Mouse (Mus musculus) embryonic facial prominence, embryonic 13.5 days (tissue): ENCODE results near the gene S100a1. TPM values are rescaled to one million over a fixed set of nuclear protein-coding genes. Genes with fewer than 3 reads are reported as not detected.

Experiments used
- ATAC-seq: fragments of 200-750 bp; cut with Nextera tagmentation; 2 replicates; pipeline ENCODE4 v1.8.0; 2017; ENCODE audit warnings: low read depth; ENCODE audit not compliant: insufficient number of reproducible peaks, insufficient read depth, low FRiP score, low TSS enrichment
- H3K27ac ChIP-seq: fragments of 300-500 bp; sonication (generic); 2 replicates; pipeline ENCODE4 v1.5.1; 2015; ENCODE audit warnings: moderate library complexity, mild to moderate bottlenecking, inconsistent platforms
- H3K27me3 ChIP-seq: fragments of 300-500 bp; sonication (generic); 2 replicates; pipeline ENCODE4 v1.6.1; 2015; ENCODE audit warnings: mild to moderate bottlenecking, inconsistent platforms
- H3K36me3 ChIP-seq: fragments of 300-500 bp; sonication (generic); 2 replicates; pipeline ENCODE4 v1.6.1; 2015; ENCODE audit warnings: mild to moderate bottlenecking, inconsistent platforms
- H3K4me1 ChIP-seq: fragments of 300-500 bp; sonication (generic); 2 replicates; pipeline ENCODE4 v1.6.1; 2015; ENCODE audit warnings: inconsistent platforms
- H3K4me2 ChIP-seq: fragments of 300-500 bp; sonication (generic); 2 replicates; pipeline ENCODE4 v1.6.1; 2015; ENCODE audit warnings: moderate library complexity, mild to moderate bottlenecking, inconsistent platforms
- H3K4me3 ChIP-seq: fragments of 300-500 bp; sonication (generic); 2 replicates; pipeline ENCODE4 v1.5.1; 2015; ENCODE audit warnings: mild to moderate bottlenecking, inconsistent platforms
- H3K9ac ChIP-seq: fragments of 300-500 bp; sonication (generic); 2 replicates; pipeline ENCODE4 v1.6.1; 2015; ENCODE audit warnings: mild to moderate bottlenecking, inconsistent platforms
- H3K9me3 ChIP-seq: fragments of 300-500 bp; sonication (generic); 2 replicates; pipeline ENCODE4 v1.6.1; 2016; ENCODE audit warnings: inconsistent platforms
- WGBS: fragments of 180-500 bp; shearing (Covaris S2); methylation state at CpG from one replicate; pipeline ENCODE4 v1.1.7; 2015; ENCODE audit warnings: mixed read lengths; 5-methylcytosine and 5-hydroxymethylcytosine counted together
- polyA plus RNA-seq: library from polyadenylated mRNA; unstranded; fragments of >200 nt; fragmentation: Nextera tagmentation; extraction: Ambion mirVana; gene quantifications from 2 replicates; pipeline ENCODE4 v1.2.1, GENCODE M21; 2015

Gene S100a1
- polyA plus RNA-seq, 1 experiment from 2014 or later = 13.5 TPM

DNA sequence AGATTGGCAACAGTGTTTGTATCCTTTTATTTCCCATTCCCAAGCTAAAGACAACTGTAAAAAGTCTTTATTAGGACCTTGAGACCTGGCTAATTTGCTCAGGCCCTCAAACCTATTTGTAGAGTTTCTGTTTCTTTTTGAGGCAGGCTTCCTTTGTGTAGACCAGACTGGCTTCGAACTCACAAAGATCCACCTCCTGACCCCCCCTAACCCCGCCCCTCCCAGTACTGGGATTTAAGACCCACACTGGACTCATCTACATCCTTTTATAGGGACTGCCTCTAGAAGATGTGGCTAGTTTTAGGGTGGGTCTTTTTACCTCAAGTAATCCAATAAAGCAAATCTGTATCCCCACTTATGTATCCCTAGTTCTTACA lies 4.5 kb downstream of the S100a1 start:
- WGBS = 15% methylated on average over 2 of the region's 2 CpGs
- H3K9ac ChIP-seq = peak overlapping the region; percentile 99; the same call in 1 of the 2 replicates
- peak overlapping the region; percentile 66; the same call in 1 of the 2 replicates for H3K27ac ChIP-seq
- H3K36me3 ChIP-seq = peaks cover 29% of the 10 kb centered on the region
- no peak for ATAC-seq
- peak overlapping the region; percentile 77 for H3K4me2 ChIP-seq
- peaks cover 21% of the 10 kb centered on the region; the same call in 1 of the 2 replicates for H3K27me3 ChIP-seq
- H3K4me1 ChIP-seq = peaks cover 29% of the 10 kb centered on the region
- H3K4me3 ChIP-seq = peak overlapping the region; percentile 95
- H3K9me3 ChIP-seq = no peaks in the 10 kb centered on the region

DNA sequence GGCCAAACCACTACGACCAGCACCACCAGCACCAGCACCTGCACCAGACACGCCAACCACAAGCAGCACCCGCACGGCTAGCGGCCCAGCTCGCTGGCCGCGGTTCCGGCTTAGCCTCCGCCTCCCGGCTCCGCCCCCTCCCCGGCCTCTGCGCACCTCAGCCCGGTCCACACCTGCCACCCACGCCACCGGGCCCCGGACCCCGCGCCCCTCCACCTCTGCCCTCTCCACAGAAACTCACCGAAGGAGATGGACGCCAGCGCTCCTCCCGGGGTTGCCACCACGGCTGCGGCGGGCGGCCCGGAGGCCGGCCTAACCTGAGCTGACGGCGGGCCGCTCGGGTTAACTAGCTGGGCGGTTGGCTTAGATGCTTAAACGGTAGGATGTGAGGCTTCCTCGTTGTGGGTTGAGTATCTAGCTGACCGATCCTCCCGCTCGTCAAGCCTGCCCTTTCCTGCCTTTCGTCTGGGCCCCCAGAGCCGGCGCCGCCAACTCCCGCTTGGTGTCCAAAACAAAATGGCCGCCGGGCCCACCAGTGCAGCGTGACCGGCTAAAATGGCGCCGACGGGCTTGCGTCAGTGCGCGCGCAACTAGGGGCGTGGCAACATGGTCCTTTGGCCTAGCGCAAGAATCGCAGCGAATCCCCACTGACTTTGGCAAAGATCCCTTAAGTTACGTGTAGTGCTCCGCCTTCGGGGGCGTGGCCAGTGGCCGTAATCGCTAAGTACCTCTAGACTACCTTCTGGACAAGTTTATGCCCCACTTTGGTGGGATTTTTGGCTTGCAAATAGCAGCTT lies 5.0 kb downstream of the S100a1 start, which contains the start of gene Chtop:
Chtop (minus strand) TSS at position 549 of the 797 bp plus-strand sequence.
- peak; percentile 84 for ATAC-seq
- WGBS = under 1% methylated on average over 65 of the region's 66 CpGs
- Histone ChIP-seq H3K4me1 (peaks cover 23% of the 10 kb centered on the region), H3K27ac (peak within 1 kb of the TSS; percentile 93), H3K27me3 (peaks cover 21% of the 10 kb centered on the region; the same call in 1 of the 2 replicates), H3K4me2 (peak within 1 kb of the TSS; percentile 77), H3K36me3 (peaks cover 35% of the 10 kb centered on the region), H3K4me3 (peak within 1 kb of the TSS; percentile 95), H3K9ac (peak within 1 kb of the TSS; percentile 99), H3K9me3 (no peaks in the 10 kb centered on the region)

DNA sequence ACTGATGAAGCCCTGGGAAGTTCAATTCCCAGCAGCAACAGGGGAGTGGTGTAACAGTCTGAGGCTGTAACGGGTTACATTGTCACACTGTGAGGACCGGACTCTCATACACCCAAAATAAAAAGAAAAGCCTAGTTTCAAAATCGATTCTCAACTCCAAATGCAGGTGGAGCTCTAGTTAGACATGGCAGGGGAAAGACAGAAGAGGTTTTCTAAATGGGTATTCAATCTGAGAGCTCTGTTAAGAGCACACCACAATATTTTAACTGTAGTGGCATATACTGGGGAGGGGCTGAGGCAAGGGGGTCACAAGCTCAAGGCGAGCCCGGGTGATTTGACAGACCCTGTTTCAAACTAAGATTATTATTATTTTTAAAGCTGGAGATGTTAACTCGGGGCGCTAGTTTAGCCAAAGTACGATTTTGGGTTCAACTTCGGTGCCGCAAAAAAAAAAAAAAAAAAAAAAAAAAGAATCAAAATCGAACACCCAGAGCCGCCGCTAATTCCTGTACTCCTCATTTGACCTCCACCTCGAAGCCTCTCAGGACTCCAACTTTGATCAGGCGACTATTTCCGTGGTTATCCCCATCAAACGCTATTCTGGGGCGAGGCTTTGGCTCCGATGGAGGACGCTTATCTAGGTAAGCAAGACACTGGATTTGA lies 5.8 kb downstream of the S100a1 start:
- Histone ChIP-seq H3K9me3 (no peaks in the 10 kb centered on the region), H3K36me3 (peaks cover 40% of the 10 kb centered on the region), H3K9ac (peak overlapping the region; percentile 99), H3K27ac (peak overlapping the region; percentile 93), H3K27me3 (peaks cover 16% of the 10 kb centered on the region; the same call in 1 of the 2 replicates), H3K4me1 (peaks cover 17% of the 10 kb centered on the region), H3K4me3 (peak overlapping the region; percentile 95), H3K4me2 (peak overlapping the region; percentile 77)
- no peak for ATAC-seq
- WGBS = 3% methylated on average over 20 of the region's 20 CpGs

DNA sequence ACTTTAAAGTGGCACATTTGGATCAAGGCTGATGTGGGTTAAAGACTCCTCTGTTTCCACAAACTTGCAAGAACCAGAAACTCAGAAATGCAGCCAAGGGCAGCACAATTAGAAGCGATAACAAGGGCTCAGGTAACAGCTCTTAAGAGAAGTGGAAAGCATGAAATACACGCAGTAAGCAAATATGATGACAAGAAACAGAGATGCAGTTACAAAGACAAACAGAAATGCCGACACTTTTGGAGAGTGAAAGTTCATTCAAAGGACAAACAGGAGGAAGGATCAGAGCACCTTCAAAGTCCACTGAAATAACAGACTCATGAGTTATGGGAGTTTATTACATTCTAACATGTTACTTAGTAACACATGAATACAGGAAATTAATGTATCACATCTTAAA lies 7.8 kb downstream of the S100a1 start:
- H3K9me3 ChIP-seq = no peaks in the 10 kb centered on the region
- peaks cover 16% of the 10 kb centered on the region for H3K4me1 ChIP-seq
- no peak overlapping the region for H3K27ac ChIP-seq
- no peak overlapping the region for H3K4me3 ChIP-seq
- peaks cover 61% of the 10 kb centered on the region for H3K36me3 ChIP-seq
- H3K9ac ChIP-seq = no peak overlapping the region
- no peak overlapping the region for H3K4me2 ChIP-seq
- H3K27me3 ChIP-seq = 0 out of 2 replicates have a peak, but pooled peaks cover 5% of the 10 kb centered on the region
- ATAC-seq = no peak
- WGBS = 85% methylated on average over 3 of the region's 3 CpGs

DNA sequence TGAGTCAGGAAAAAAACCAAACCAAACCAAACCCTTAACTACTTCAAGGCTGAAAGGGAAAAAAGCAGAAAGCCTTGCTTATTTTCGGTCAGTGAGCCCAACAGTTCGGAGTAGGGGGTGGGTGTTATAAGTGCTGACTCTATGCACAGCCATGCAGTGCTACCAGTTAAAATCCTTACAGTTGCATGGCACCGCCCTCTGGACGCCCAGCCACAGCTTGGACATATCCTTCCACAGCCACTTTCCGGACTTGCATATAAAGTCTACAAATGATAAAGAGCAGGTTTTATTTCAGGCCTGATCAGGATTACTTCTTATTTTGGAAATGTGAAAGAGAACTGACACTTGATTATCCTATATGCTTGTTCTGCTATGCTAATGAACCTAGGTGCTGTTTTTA lies 9.0 kb downstream of the S100a1 start:
- no peak overlapping the region for H3K4me3 ChIP-seq
- no peaks in the 10 kb centered on the region for H3K9me3 ChIP-seq
- no peak overlapping the region for H3K9ac ChIP-seq
- ATAC-seq = no peak
- peaks cover 68% of the 10 kb centered on the region for H3K36me3 ChIP-seq
- 93% methylated on average over 5 of the region's 5 CpGs for WGBS
- no peak overlapping the region for H3K4me2 ChIP-seq
- no peaks in the 10 kb centered on the region for H3K27me3 ChIP-seq
- H3K4me1 ChIP-seq = peaks cover 16% of the 10 kb centered on the region
- H3K27ac ChIP-seq = no peak overlapping the region

DNA sequence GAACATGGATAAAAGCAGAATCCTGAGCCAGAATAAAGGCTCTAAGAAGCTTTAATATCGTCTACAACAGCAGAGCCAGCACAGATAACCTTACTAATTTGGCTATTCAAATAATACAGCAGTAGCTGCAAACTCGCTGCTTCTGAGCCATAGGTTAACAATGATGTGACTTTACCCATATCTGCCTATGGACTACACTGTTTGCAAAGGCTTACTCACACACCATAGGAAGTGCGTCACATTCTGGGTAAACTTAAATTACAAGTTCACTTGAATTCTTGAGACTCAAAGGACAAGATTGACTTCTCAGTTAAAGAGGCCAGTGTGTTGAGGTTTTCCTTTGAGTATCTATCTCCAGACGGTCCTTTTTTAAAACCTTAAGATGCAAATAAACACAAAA lies 10.7 kb downstream of the S100a1 start:
- Histone ChIP-seq H3K4me2 (no peak overlapping the region), H3K36me3 (peaks cover 85% of the 10 kb centered on the region), H3K4me3 (no peak overlapping the region), H3K9ac (no peak overlapping the region), H3K4me1 (peaks cover 13% of the 10 kb centered on the region), H3K9me3 (no peaks in the 10 kb centered on the region), H3K27ac (no peak overlapping the region), H3K27me3 (no peaks in the 10 kb centered on the region)
- 85% methylated on average over 4 of the region's 4 CpGs for WGBS
- ATAC-seq = no peak

DNA sequence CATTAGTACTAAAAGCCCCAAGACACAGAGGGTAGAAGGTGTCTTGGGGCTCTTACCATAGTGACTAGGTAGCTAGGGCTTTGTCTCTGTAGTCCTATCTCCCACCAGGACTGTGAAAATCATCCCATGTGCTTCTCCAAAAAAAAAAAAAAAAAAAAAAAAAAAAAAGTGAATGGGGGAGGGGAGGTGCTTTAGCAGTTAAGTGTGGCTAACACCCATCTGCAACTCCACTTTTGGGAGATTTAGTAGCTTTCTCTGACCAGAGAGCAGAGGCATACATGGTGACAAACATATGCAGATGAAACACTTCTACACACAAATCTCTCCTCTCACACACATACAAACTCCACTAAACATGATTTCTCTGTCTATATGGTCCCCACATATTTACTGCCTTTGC lies 16.6 kb downstream of the S100a1 start:
- H3K27me3 ChIP-seq = no peaks in the 10 kb centered on the region
- H3K4me1 ChIP-seq = no peaks in the 10 kb centered on the region
- no peak overlapping the region for H3K9ac ChIP-seq
- H3K4me3 ChIP-seq = no peak overlapping the region
- ATAC-seq = no peak; the same call in 1 of the 2 replicates
- H3K27ac ChIP-seq = no peak overlapping the region
- H3K36me3 ChIP-seq = peaks cover 68% of the 10 kb centered on the region
- no peaks in the 10 kb centered on the region for H3K9me3 ChIP-seq
- no peak overlapping the region for H3K4me2 ChIP-seq

DNA sequence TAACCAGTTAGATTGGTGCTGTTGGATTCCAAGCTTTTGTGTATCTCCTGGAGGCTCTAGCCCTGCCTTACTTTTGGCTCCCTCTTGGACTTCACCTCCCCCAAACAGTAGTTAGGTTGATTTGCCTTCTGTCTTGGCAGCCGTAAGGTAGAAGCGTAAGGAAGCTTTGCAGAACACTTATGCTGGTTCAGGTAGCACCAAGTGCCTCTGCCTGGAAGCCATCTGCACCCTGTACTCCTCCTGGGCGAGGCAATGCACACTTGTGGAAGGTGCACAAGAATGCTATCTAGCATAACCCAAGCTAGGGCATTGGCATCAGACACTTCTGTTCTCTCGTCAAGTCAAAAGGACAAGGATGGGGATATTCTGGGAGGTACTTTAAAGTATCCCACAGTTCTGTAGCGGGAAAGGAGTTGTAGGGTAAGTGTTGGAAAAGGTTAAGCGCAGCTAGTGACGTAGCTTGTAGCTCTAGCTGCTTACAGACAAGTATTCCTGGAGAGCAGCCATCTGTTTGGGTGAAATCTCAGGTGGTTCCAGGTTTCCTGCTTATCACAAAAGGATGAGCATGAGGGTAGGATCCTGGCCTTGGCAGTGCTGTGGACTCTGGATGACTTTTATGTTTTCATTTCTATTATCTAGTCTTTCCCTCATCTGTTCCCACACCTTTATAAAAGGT lies 18.2 kb downstream of the S100a1 start:
- 94% methylated on average over 7 of the region's 7 CpGs for WGBS

DNA sequence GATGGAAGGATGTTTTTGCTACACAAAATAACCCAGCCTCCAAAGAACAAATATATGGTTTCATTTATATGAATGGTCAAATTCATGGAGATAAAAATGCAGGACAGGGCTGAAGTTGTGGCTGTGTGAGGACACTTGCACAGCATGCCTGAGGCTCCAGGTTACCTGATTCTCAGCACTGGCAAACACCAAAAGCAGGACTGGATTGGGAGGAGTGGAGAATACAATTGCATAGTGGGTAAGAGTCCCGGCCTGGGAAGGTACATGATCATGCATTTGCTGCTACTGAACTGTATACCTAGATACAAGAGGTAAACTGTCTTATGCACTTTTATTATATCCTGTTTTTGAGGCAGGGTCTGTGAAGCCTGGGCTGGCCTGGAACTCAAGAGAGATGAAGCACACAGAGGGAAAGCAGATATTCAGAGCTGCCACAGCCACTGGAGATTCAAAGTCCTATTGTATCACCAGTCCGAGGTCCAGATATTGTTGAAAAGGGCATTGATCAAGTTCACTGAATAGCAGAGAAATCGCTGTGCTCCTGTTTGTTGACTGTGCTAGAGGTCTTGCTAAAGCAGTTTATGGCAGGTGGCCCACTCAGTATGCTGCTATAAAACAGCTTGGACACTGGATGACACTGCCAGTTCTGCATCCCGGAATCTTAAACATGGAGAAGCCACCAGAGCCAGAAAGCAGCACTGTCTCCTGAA lies 20.2 kb downstream of the S100a1 start:
- Histone ChIP-seq H3K9ac (no peak overlapping the region), H3K4me3 (no peak overlapping the region), H3K4me1 (peaks cover 10% of the 10 kb centered on the region), H3K27me3 (no peaks in the 10 kb centered on the region), H3K27ac (0 out of 2 replicates have a peak overlapping the region, but pooled peaks have one; percentile 0), H3K9me3 (no peaks in the 10 kb centered on the region), H3K36me3 (peaks cover 43% of the 10 kb centered on the region), H3K4me2 (no peak overlapping the region)
- no peak for ATAC-seq
- 67% methylated on average over 4 of the region's 4 CpGs for WGBS

More for the DNA sequence above, 18.2 kb downstream of the S100a1 start:
- Histone ChIP-seq H3K36me3 (peaks cover 52% of the 10 kb centered on the region), H3K27ac (no peak overlapping the region), H3K4me1 (no peaks in the 10 kb centered on the region), H3K27me3 (no peaks in the 10 kb centered on the region), H3K9me3 (no peaks in the 10 kb centered on the region), H3K4me2 (no peak overlapping the region), H3K4me3 (no peak overlapping the region), H3K9ac (no peak overlapping the region)
- no peak for ATAC-seq

DNA sequence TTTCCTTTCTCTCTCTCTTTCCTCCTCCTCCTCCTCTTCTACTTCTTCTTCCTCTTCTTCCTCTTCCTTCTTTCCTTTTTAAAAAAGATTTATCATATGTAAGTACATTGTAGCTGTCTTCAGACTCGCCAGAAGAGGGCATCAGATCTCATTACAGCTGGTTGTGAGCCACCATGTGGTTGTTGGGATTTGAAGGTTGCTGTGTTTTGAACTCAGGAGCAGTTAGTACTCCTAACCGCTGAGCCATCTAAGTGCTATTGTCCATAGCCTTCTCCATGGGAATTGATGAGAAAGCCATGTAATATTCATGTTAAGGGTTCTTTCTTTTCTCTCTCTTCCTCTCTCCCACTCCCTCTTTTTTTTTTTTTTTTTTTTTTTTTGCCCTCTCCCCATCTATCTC lies 22.8 kb downstream of the S100a1 start:
- H3K36me3 ChIP-seq = peaks cover 39% of the 10 kb centered on the region
- no peak overlapping the region for H3K27ac ChIP-seq
- WGBS = 44% methylated on average over 2 of the region's 2 CpGs
- no peak for ATAC-seq
- no peak overlapping the region for H3K9ac ChIP-seq
- no peak overlapping the region for H3K4me3 ChIP-seq
- H3K9me3 ChIP-seq = no peaks in the 10 kb centered on the region
- H3K27me3 ChIP-seq = no peaks in the 10 kb centered on the region
- H3K4me1 ChIP-seq = peaks cover 10% of the 10 kb centered on the region
- H3K4me2 ChIP-seq = no peak overlapping the region

DNA sequence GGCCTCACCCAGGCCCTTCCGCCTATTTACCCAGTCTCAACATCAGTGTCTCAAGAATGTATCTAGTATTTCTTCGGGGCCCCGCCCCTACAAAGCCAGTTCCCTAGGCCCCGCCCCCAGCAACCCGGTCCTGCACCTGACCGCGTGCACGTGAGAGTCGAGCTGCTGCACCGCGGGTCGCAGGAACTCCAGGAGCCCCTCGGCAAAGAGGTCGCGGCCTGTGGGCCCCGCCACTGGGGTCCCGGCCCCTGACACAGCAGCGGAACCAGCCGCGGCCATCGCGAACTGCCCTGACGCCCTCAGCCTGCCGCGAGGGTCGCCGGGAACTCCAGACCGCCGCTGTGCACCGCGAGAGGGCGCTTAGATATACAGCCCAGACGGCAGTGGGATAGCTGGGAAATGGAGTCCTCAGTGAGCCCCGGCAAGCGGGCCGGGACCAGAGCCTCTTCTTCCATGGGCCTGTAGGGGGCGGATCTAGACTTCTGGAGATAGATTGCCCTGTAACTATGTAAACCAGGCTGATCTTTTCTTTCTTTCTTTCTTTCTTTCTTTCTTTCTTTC lies 23.4 kb downstream of the S100a1 start, which contains the start of gene Snapin:
Snapin (minus strand) TSS at position 338 of the 561 bp plus-strand sequence.
- Histone ChIP-seq H3K4me3 (peak within 1 kb of the TSS; percentile 70), H3K27me3 (no peaks in the 10 kb centered on the region), H3K27ac (peak within 1 kb of the TSS; percentile 64), H3K9ac (peak within 1 kb of the TSS; percentile 80), H3K4me2 (peak within 1 kb of the TSS; percentile 71), H3K4me1 (peaks cover 10% of the 10 kb centered on the region), H3K9me3 (no peaks in the 10 kb centered on the region), H3K36me3 (peaks cover 41% of the 10 kb centered on the region)
- WGBS = under 1% methylated on average over 37 of the region's 37 CpGs
- peak; percentile 95 for ATAC-seq
